Mouse (Mus musculus): ENCODE results near the gene Csf2rb. TPM values are rescaled to one million over a fixed set of nuclear protein-coding genes. Genes with fewer than 3 reads are reported as not detected.
"Not testable (repeated sequence)": the region's sequence is repeated elsewhere in the genome, so short reads cannot be mapped to it uniquely, and the experiment has no call there.

Gene Csf2rb
- total and polyA plus RNA-seq, 3 experiments, result 1.6 to 2.8 (median 2.2) TPM

- DNase-seq, result no peak
- 10% methylated on average over 5 of the region's 5 CpGs for WGBS
- Histone ChIP-seq H3K4me3 (no peak overlapping the region), H3K27me3 (ENCODE audit: control insufficient read depth, insufficient read depth, low read length) (no peaks in the 10 kb centered on the region), H3K36me3 (ENCODE audit: control insufficient read depth, insufficient read depth, low read length) (no peaks in the 10 kb centered on the region), H3K79me2 (replicated peaks; ENCODE audit: control insufficient read depth, insufficient read depth, low read length) (no peaks in the 10 kb centered on the region), H3K4me1 (ENCODE audit: control insufficient read depth, insufficient read depth, low read length) (peaks cover 10% of the 10 kb centered on the region), H3K27ac (no peak overlapping the region; the same call in 1 of the 2 replicates), H3K9ac (ENCODE audit: low read depth, low read length) (no peak overlapping the region)
- intact Hi-C loops (cut with DNase I), result no loop called here
- no peak for TF ChIP-seq CTCF (IDR thresholded peaks at IDR 0.05)
Observed at GRCm38 (mm10) chr15:78309865-78310264, 15.7 kb upstream of the Csf2rb start.

GRCm38 (mm10) chr15:78310971-78311370 lies 14.6 kb upstream of the Csf2rb start:
- DNase-seq, result no peak
- no peaks in the 10 kb centered on the region for H3K36me3 ChIP-seq (ENCODE audit: control insufficient read depth, insufficient read depth, low read length)
- no peaks in the 10 kb centered on the region for H3K79me2 ChIP-seq (replicated peaks; ENCODE audit: control insufficient read depth, insufficient read depth, low read length)
- TF ChIP-seq CTCF (IDR thresholded peaks at IDR 0.05), result no peak
- TF ChIP-seq POLR2A (IDR thresholded peaks at IDR 0.05; ENCODE audit: insufficient read depth, low read depth, low read length), result no peak
- no peak for TF ChIP-seq EP300 (IDR thresholded peaks at IDR 0.05; ENCODE audit: insufficient read depth, low read depth, low read length)
- no peak overlapping the region for H3K9ac ChIP-seq (ENCODE audit: low read depth, low read length)
- WGBS, result 48% methylated on average over 4 of the region's 4 CpGs
- H3K4me1 ChIP-seq (ENCODE audit: control insufficient read depth, insufficient read depth, low read length), result peaks cover 10% of the 10 kb centered on the region
- H3K27me3 ChIP-seq (ENCODE audit: control insufficient read depth, insufficient read depth, low read length), result no peaks in the 10 kb centered on the region
- H3K27ac ChIP-seq, result no peak overlapping the region; the same call in 1 of the 2 replicates
- intact Hi-C loops (cut with DNase I), result no loop called here
- no peak overlapping the region for H3K4me3 ChIP-seq

- peak in 1 of 2 experiments; percentile 26 for DNase-seq
- H3K27ac ChIP-seq; H3K4me1 ChIP-seq (ENCODE audit: control insufficient read depth, insufficient read depth, low read length); H3K27me3 ChIP-seq (ENCODE audit: control insufficient read depth, insufficient read depth, low read length); H3K36me3 ChIP-seq (ENCODE audit: control insufficient read depth, insufficient read depth, low read length); H3K4me3 ChIP-seq; H3K79me2 ChIP-seq (replicated peaks; ENCODE audit: control insufficient read depth, insufficient read depth, low read length); intact Hi-C loops (cut with DNase I); H3K9ac ChIP-seq (ENCODE audit: low read depth, low read length): not testable (repeated sequence)
- 46% methylated on average over 4 of the region's 4 CpGs for WGBS
Observed at GRCm38 (mm10) chr15:78312421-78313233, 12.9 kb upstream of the Csf2rb start.

- 44% methylated on average over 5 of the region's 5 CpGs for WGBS
- H3K79me2 ChIP-seq (replicated peaks; ENCODE audit: control insufficient read depth, insufficient read depth, low read length); H3K27ac ChIP-seq; H3K36me3 ChIP-seq (ENCODE audit: control insufficient read depth, insufficient read depth, low read length); H3K9ac ChIP-seq (ENCODE audit: low read depth, low read length); H3K27me3 ChIP-seq (ENCODE audit: control insufficient read depth, insufficient read depth, low read length); H3K4me3 ChIP-seq; intact Hi-C loops (cut with DNase I): not testable (repeated sequence)
- peaks cover 11% of the 10 kb centered on the region for H3K4me1 ChIP-seq (ENCODE audit: control insufficient read depth, insufficient read depth, low read length)
- DNase-seq, result peak in 1 of 2 experiments; percentile 42
Observed at GRCm38 (mm10) chr15:78313659-78314058, 11.9 kb upstream of the Csf2rb start.

- H3K9ac ChIP-seq (ENCODE audit: low read depth, low read length); H3K79me2 ChIP-seq (replicated peaks; ENCODE audit: control insufficient read depth, insufficient read depth, low read length); H3K36me3 ChIP-seq (ENCODE audit: control insufficient read depth, insufficient read depth, low read length); H3K27ac ChIP-seq; H3K27me3 ChIP-seq (ENCODE audit: control insufficient read depth, insufficient read depth, low read length); intact Hi-C loops (cut with DNase I); H3K4me3 ChIP-seq: not testable (repeated sequence)
- DNase-seq, result peak in 1 of 2 experiments; percentile 55
- WGBS, result 62% methylated on average over 2 of the region's 2 CpGs
- peaks cover 12% of the 10 kb centered on the region for H3K4me1 ChIP-seq (ENCODE audit: control insufficient read depth, insufficient read depth, low read length)
Observed at GRCm38 (mm10) chr15:78318338-78319171, 7.0 kb upstream of the Csf2rb start.

- DNase-seq, result peak; percentile 87 to 89
- 7% methylated on average over 5 of the region's 5 CpGs for WGBS
- H3K27ac ChIP-seq, result peak overlapping the region; percentile 66
- H3K4me3 ChIP-seq, result no peak overlapping the region
- no peaks in the 10 kb centered on the region for H3K27me3 ChIP-seq (ENCODE audit: control insufficient read depth, insufficient read depth, low read length)
- no peaks in the 10 kb centered on the region for H3K79me2 ChIP-seq (replicated peaks; ENCODE audit: control insufficient read depth, insufficient read depth, low read length)
- TF ChIP-seq CTCF (IDR thresholded peaks at IDR 0.05), result peak; percentile 93
- TF ChIP-seq POLR2A (IDR thresholded peaks at IDR 0.05; ENCODE audit: insufficient read depth, low read depth, low read length), result peak; percentile 45; the same call in 1 of the 2 replicates
- peak; percentile 81 for TF ChIP-seq EP300 (IDR thresholded peaks at IDR 0.05; ENCODE audit: insufficient read depth, low read depth, low read length)
- 0 out of 2 replicates have a peak overlapping the region, but pooled peaks have one; percentile 26 for H3K9ac ChIP-seq (ENCODE audit: low read depth, low read length)
- H3K36me3 ChIP-seq (ENCODE audit: control insufficient read depth, insufficient read depth, low read length), result no peaks in the 10 kb centered on the region; the same call in 1 of the 2 replicates
- intact Hi-C loops (cut with DNase I), result loop anchor here (1.0 to 5.0 kb wide), 3 partner anchors 18 to 64 kb away; no protein-coding TSS in a partner anchor
- H3K4me1 ChIP-seq (ENCODE audit: control insufficient read depth, insufficient read depth, low read length), result peaks cover 10% of the 10 kb centered on the region
Observed at GRCm38 (mm10) chr15:78320825-78321496, 4.6 kb upstream of the Csf2rb start.
